Mouse (Mus musculus): ENCODE measurements around the gene Mast4.

GRCm38 (mm10) chr13:102815158-102815557 is 519.1 kb downstream of the Mast4 start:
- TF ChIP-seq GATA1 (IDR thresholded peaks at IDR 0.05; ENCODE audit: borderline replicate concordance, low read length) (no peak), CTCF (IDR thresholded peaks at IDR 0.05; ENCODE audit: low read depth, low read length) (no peak), POLR2AphosphoS5 (IDR thresholded peaks at IDR 0.05; ENCODE audit: insufficient replicate concordance, low read depth, low read length) (no peak), GATA2 (IDR thresholded peaks at IDR 0.05; ENCODE audit: borderline replicate concordance, low read depth, low read length) (no peak)

Data from G1E (cell line).